Mouse (Mus musculus) heart, adult 11 months (tissue): ENCODE measurements around the gene Atp5e.

ENCODE experiments used
- DNase-seq: peaks from one replicate; pipeline ENCODE4 v3.0.0; 2022

The Atp5e gene

GRCm38 (mm10) chr2:174463789-174464523 lies at the start of gene Atp5e:
Gene Atp5e, minus strand, starts transcription at chr2:174464105.
- DNase-seq: peak; percentile 100

- DNase-seq: peak; percentile 70
Measured at GRCm38 (mm10) chr2:174509825-174510224, 45.9 kb upstream of the Atp5e start.

GRCm38 (mm10) chr2:174507998-174508397 lies 44.1 kb upstream of the Atp5e start:
- peak; percentile 25 for DNase-seq

- DNase-seq: peak; percentile 82
Measured at GRCm38 (mm10) chr2:174502831-174503460, 39.0 kb upstream of the Atp5e start.

GRCm38 (mm10) chr2:174502321-174502720 lies 38.4 kb upstream of the Atp5e start:
- DNase-seq: peak; percentile 33

- no peak for DNase-seq
Measured at GRCm38 (mm10) chr2:174501517-174501916, 37.6 kb upstream of the Atp5e start.

GRCm38 (mm10) chr2:174500814-174501503 lies 37.1 kb upstream of the Atp5e start:
- no peak for DNase-seq

GRCm38 (mm10) chr2:174492858-174493257 lies 29.0 kb upstream of the Atp5e start:
- DNase-seq: no peak

GRCm38 (mm10) chr2:174487005-174487404 lies 23.1 kb upstream of the Atp5e start:
- DNase-seq: no peak

- DNase-seq: no peak
Measured at GRCm38 (mm10) chr2:174478746-174479145, 14.8 kb upstream of the Atp5e start.

- DNase-seq: no peak
Measured at GRCm38 (mm10) chr2:174477543-174478319, 13.8 kb upstream of the Atp5e start.

- no peak for DNase-seq
Measured at GRCm38 (mm10) chr2:174473550-174473927, 9.6 kb upstream of the Atp5e start.

- DNase-seq: peak; percentile 100
Measured at GRCm38 (mm10) chr2:174472818-174473549, 9.1 kb upstream of the Atp5e start, which contains the start of gene Prelid3b. Gene Prelid3b, minus strand, starts transcription at chr2:174473081.

- no peak for DNase-seq
Measured at GRCm38 (mm10) chr2:174472407-174472806, 8.5 kb upstream of the Atp5e start.

GRCm38 (mm10) chr2:174470786-174471405 lies 7.0 kb upstream of the Atp5e start:
- DNase-seq: peak; percentile 87

- DNase-seq: peak; percentile 63
Measured at GRCm38 (mm10) chr2:174470333-174470732, 6.4 kb upstream of the Atp5e start.

- DNase-seq: no peak
Measured at GRCm38 (mm10) chr2:174463370-174463769, 535 bp downstream of the Atp5e start.

- peak; percentile 51 for DNase-seq
Measured at GRCm38 (mm10) chr2:174459365-174459764, 4.5 kb downstream of the Atp5e start.

- DNase-seq: peak; percentile 86
Measured at GRCm38 (mm10) chr2:174453681-174454080, 10.2 kb downstream of the Atp5e start.

GRCm38 (mm10) chr2:174450353-174450752 lies 13.6 kb downstream of the Atp5e start, which contains the start of gene Tubb1:
Gene Tubb1, plus strand, starts transcription at chr2:174450695.
- DNase-seq: no peak

- DNase-seq: no peak
Measured at GRCm38 (mm10) chr2:174448405-174448804, 15.5 kb downstream of the Atp5e start.

- DNase-seq: no peak
Measured at GRCm38 (mm10) chr2:174446905-174447304, 17.0 kb downstream of the Atp5e start.
